28 mouse cellular contexts compared by ENCODE assay signal in genomic region chr1:188173859-188174258, GRCm38 (mm10).
"Had no signal": no experiment of that assay in that cellular context is flagged by ENCODE, and none has a peak within 500 bp of the region (broad histone marks: within the 10 kb centered on the region; RNA-seq: fewer than 3 reads in every experiment).

No protein-coding gene starts in this region.

- H3K27me3 ChIP-seq: limb, embryonic 12.5 days; limb, embryonic 13.5 days; limb, embryonic 15.5 days; liver, embryonic 12.5 days; liver, embryonic 13.5 days; liver, embryonic 15.5 days; lung, embryonic 15.5 days; megakaryocyte, embryonic 14.5 days; midbrain, embryonic 12.5 days; midbrain, embryonic 13.5 days; midbrain, embryonic 15.5 days; neural tube, embryonic 12.5 days had no signal

- H3K9ac ChIP-seq: limb, embryonic 12.5 days; limb, embryonic 13.5 days; limb, embryonic 15.5 days; liver, embryonic 12.5 days; liver, embryonic 13.5 days; liver, embryonic 14.5 days; liver, embryonic 15.5 days; liver, postnatal 0 days; lung, embryonic 14.5 days; lung, embryonic 15.5 days; midbrain, embryonic 12.5 days; midbrain, embryonic 13.5 days; midbrain, embryonic 15.5 days; neural tube, embryonic 12.5 days had no signal

- DNase-seq: left cerebral cortex, postnatal 4 days; liver; liver, embryonic 13.5 days; liver, postnatal 0 days; lung, adult 18-20 months; lung, adult 2 months; lung, embryonic 14.5 days; lung, postnatal 10 days; lung, postnatal 14 days; lung, postnatal 36 days; lung, postnatal 4 days; midbrain, embryonic 14.5 days had no signal

- H3K36me3 ChIP-seq: limb, embryonic 10.5 days; limb, embryonic 12.5 days; limb, embryonic 13.5 days; limb, embryonic 15.5 days; liver, embryonic 12.5 days; liver, embryonic 13.5 days; liver, embryonic 15.5 days; lung, embryonic 15.5 days; midbrain, embryonic 10.5 days; midbrain, embryonic 12.5 days; midbrain, embryonic 13.5 days; midbrain, embryonic 15.5 days; neural tube, embryonic 12.5 days had no signal

- H3K4me3 ChIP-seq: limb, embryonic 10.5 days; limb, embryonic 12.5 days; limb, embryonic 13.5 days; limb, embryonic 15.5 days; liver, embryonic 12.5 days; liver, embryonic 13.5 days; liver, embryonic 15.5 days; lung, embryonic 15.5 days; megakaryocyte, embryonic 14.5 days; midbrain, embryonic 10.5 days; midbrain, embryonic 12.5 days; midbrain, embryonic 13.5 days; midbrain, embryonic 15.5 days; myocyte; neural tube, embryonic 12.5 days had no signal

- H3K27ac ChIP-seq: limb, embryonic 10.5 days; limb, embryonic 12.5 days; limb, embryonic 13.5 days; limb, embryonic 15.5 days; liver, embryonic 12.5 days; liver, embryonic 13.5 days; liver, embryonic 14.5 days; liver, embryonic 15.5 days; lung, embryonic 15.5 days; macrophage; midbrain, embryonic 10.5 days; midbrain, embryonic 12.5 days; midbrain, embryonic 13.5 days; midbrain, embryonic 15.5 days; neural tube, embryonic 12.5 days had no signal

- H3K4me1 ChIP-seq: limb, embryonic 10.5 days; limb, embryonic 12.5 days; limb, embryonic 13.5 days; limb, embryonic 15.5 days; liver, embryonic 12.5 days; liver, embryonic 13.5 days; liver, embryonic 15.5 days; lung, embryonic 15.5 days; megakaryocyte, embryonic 14.5 days; midbrain, embryonic 10.5 days; midbrain, embryonic 12.5 days; midbrain, embryonic 13.5 days; midbrain, embryonic 15.5 days; neural tube, embryonic 12.5 days had no signal

- H3K9me3 ChIP-seq: limb, embryonic 10.5 days; limb, embryonic 12.5 days; limb, embryonic 13.5 days; limb, embryonic 15.5 days; liver, embryonic 12.5 days; liver, embryonic 13.5 days; liver, embryonic 15.5 days; lung, embryonic 15.5 days; megakaryocyte, embryonic 14.5 days; midbrain, embryonic 10.5 days; midbrain, embryonic 12.5 days; midbrain, embryonic 13.5 days; midbrain, embryonic 15.5 days; neural tube, embryonic 12.5 days had no signal
